Mouse (Mus musculus) Patski (cell line): ENCODE results near the gene AI467606. TPM values are rescaled to one million over a fixed set of nuclear protein-coding genes. Genes with fewer than 3 reads are reported as not detected.

Experiments
- ATAC-seq: fragments of 100-300 bp; one replicate; pipeline ENCODE4 v1.8.0; 2021
- CTCF ChIA-PET: fragments of 350-600 bp; sonication (Branson Sonifier 250); formaldehyde crosslinking; loops from one replicate; lab custom pipeline; 2022; ENCODE audit warnings: inconsistent platforms; lab: Charles Lee
- POLR2A ChIA-PET: fragments of 350-600 bp; sonication (Branson Sonifier 250); formaldehyde crosslinking; loops from one replicate; lab custom pipeline; 2022; ENCODE audit warnings: antibody characterized with exemption, inconsistent platforms; lab: Charles Lee
- DNase-seq: peaks from one replicate; pipeline ENCODE4 v3.0.0-alpha.2; 2011; ENCODE audit warnings: low read depth, low spot score
- H3K27me3 ChIP-seq: fragments of 371-371 bp; one replicate; pipeline ENCODE4 v1.5.1; 2021
- CTCF ChIP-seq: fragments of 100-300 bp; IDR thresholded peaks from one replicate; pipeline ENCODE4 v1.5.1; 2021
- in situ Hi-C: fragments of 300-500 bp; cut with MboI; formaldehyde crosslinking; loops from 3 replicates; pipeline ENCODE4 v1.11.1; 2018; ENCODE audit warnings: low pct_unique_long_range_greater_than_20kb, mixed read lengths
- polyA plus RNA-seq: library from polyadenylated mRNA; unstranded; gene quantifications from one replicate; pipeline ENCODE4 v1.2.3, GENCODE M21; 2021

The AI467606 gene
- polyA plus RNA-seq, 1 experiment from 2014 or later, result 0.71 TPM

DNA sequence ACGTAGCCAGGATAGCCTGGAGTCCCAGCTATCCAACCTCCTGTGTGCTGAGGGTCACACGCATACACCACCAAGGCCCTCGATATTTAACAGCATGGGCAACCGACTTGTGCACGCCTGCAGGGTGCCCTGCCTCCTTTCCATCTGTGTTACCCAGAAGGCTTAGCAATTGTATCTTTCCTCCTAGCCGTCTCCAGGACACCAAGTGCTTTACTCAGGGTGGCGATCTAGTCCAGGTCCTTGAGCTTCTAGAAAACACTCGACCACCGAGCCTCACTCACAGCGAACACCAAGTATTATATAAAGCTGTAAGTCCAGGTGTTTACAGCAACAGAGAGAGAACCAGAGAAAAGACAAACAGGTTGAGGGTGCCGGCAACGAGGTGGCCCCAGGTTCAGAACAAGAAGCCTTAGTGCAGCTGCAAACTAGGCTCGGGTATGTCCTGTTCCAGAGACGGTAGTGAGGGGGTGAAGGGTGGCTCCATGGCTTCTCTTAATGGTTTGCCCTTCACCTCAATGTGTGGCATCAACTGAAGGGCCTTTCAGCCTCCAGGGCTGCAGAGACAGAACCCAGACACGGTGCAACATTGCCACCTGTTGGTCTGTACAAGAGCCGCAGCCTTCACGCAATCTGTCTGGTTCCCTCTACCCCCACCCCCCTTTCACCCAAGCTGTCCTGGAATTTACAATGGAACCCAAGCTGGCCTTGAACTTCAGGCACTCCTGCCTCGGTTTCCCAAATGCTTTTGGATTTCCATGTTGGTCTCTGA is 19.3 kb downstream of the AI467606 start:
- no peak for DNase-seq
- ChIA-PET POLR2A (no interaction called here), CTCF (interaction anchor here (0.6 to 1.9 kb wide), 15 partner anchors 13 to 300 kb away, joined by 3 to 7 read pairs (median 3); partner anchors contain the start of genes 4930451I11Rik, Kif22 and Mvp)
- peak; percentile 33 for ATAC-seq
- TF ChIP-seq CTCF, result peak; percentile 87
- in situ Hi-C loops, result loop anchor here (5.0 kb wide), 1 partner anchor 283 kb away; no protein-coding TSS in a partner anchor
- no peaks in the 10 kb centered on the region for H3K27me3 ChIP-seq

DNA sequence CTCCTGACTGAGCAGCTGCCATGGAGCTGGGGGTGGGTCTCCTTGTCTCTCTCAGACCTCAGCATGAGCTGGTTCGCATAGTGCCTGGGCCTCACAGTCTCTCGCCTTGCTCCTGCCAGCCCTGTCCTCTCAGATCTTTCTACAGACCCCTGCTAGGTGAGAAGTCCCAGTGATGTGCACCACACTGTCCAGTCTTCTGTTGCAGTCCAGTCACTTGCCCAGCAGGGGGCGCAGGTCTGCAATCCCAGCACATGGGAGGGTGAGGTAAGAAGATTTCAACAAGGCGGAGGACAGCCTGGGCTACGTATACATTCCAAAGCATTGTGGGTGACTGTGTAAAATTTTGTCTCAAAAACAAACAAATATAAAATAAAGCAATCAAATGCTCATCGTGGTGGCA is 20.3 kb downstream of the AI467606 start:
- ATAC-seq (no peak), DNase-seq (no peak)
- ChIA-PET CTCF (interaction anchor here (0.9 to 1.9 kb wide), 5 partner anchors 12 to 290 kb away, joined by 3 to 7 read pairs (median 3); partner anchors contain the start of gene Mvp), POLR2A (interaction anchor here (0.6 kb wide), 1 partner anchor 31 kb away, joined by 3 read pairs; no protein-coding TSS in a partner anchor)
- no peaks in the 10 kb centered on the region for H3K27me3 ChIP-seq
- peak; percentile 70 for TF ChIP-seq CTCF
- in situ Hi-C loops, result loop anchor here (5.0 kb wide), 1 partner anchor 284 kb away; no protein-coding TSS in a partner anchor

DNA sequence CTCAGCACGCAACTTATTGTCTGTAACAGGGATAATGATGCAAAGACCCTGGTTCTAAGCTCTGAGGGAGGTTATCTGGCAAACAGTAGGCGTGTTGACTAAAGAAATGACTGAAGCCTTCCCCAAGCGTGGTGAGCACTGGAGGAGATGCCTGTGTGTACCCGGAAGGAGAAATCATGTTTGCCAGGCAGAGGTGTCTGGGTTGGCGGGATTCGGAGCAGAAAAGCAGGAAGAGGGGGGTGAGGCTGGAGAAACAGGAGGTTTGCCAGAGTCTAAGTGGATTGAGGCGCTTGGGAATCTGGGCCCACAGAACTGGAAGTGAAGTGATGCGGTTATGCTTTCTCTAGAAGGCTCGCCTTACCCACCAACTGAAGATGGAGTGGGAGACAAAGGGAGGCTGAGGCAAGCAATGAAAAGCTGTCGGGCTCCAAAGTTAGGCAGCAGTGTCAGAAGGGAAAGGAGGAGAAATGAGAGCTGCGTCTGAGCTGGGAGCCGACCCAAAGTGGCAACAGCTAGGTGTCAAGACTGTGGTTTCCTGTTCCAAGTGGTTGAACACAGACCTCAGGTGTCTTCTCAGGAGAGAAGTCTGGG is 21.2 kb downstream of the AI467606 start:
- H3K27me3 ChIP-seq, result no peaks in the 10 kb centered on the region
- DNase-seq, result no peak
- in situ Hi-C loops, result loop anchor here (5.0 kb wide), 1 partner anchor 285 kb away; no protein-coding TSS in a partner anchor
- ATAC-seq, result no peak
- ChIA-PET POLR2A (no interaction called here), CTCF (interaction anchor here (1.2 kb wide), 1 partner anchor 95 kb away, joined by 4 read pairs; the partner anchor contains the start of gene Pagr1a)
- no peak for TF ChIP-seq CTCF

DNA sequence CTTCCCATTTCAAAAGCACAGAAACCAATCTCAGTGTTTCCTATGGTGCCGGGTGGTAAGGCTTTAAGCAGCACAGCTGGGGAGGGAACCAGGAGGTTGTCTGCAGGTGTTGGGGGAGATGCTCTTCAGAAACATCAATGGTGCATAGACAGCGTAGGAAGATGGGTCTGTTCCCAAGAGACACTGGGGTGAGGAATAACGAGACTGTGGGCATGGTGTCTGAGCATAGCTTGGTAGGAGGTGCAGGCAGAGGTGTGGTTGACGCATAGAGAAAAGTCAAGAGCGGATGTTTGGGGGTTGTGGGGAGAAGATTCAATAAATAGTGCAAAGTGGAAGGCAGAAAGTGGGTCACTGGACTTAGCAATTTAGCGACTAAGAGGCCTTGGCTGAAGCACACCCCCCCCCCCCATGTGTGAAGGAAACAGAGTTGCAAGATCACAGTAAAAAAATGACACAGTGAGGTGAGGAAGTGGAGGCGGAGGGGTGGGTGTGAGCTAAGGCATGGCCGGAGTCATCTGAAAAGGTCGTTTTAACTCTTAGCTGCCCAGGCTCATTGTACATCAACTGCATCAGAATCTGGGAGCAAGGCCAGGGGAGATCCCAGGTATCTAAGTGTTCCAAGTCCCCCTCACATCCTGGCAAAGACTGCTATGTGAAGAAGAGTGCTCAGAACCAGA is 21.9 kb downstream of the AI467606 start:
- H3K27me3 ChIP-seq, result no peaks in the 10 kb centered on the region
- in situ Hi-C loops, result loop anchor here (5.0 kb wide), 1 partner anchor 286 kb away; no protein-coding TSS in a partner anchor
- POLR2A ChIA-PET, result no interaction called here
- CTCF ChIA-PET, result interaction anchor here (1.2 kb wide), 1 partner anchor 95 kb away, joined by 4 read pairs; the partner anchor contains the start of gene Pagr1a
- DNase-seq (no peak), ATAC-seq (no peak)
- TF ChIP-seq CTCF, result no peak

DNA sequence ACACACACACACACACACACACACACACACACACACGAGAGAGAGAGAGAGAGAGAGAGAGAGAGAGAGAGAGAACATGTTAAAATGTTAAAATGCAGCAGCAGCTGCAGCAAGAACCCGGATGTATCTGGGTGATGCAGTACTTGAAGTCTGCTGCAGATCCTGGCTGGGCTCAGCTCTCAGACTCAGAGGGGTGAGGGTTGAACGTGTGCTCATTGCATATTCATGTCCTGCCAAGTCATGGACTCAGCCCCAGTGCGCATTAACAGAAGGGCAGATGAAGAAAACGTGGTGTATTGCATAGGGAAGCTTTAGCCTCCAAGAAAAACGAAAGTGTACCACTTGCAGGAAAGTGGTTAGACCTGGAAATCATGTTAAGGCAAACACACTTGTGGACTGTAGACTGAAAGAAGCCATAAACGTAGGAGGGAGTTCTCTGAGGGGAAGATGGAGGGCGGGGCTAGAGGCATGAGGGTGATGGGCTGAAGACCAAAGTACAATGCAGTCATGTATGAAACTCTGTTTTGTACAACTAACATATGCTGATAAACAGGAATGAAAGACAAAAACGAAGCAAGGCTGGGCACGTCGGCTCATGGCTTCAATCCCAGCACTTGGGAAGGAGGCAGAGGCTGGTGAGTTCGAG is 22.6 kb downstream of the AI467606 start:
- DNase-seq (no peak), ATAC-seq (no peak)
- CTCF ChIA-PET, result interaction anchor here (1.2 to 1.6 kb wide), 3 partner anchors 11 to 69 kb away, joined by 3 to 5 read pairs (median 4); no protein-coding TSS in a partner anchor
- in situ Hi-C loops, result loop anchor here (5.0 kb wide), 1 partner anchor 286 kb away; no protein-coding TSS in a partner anchor
- no peak for TF ChIP-seq CTCF
- POLR2A ChIA-PET, result no interaction called here
- no peaks in the 10 kb centered on the region for H3K27me3 ChIP-seq

DNA sequence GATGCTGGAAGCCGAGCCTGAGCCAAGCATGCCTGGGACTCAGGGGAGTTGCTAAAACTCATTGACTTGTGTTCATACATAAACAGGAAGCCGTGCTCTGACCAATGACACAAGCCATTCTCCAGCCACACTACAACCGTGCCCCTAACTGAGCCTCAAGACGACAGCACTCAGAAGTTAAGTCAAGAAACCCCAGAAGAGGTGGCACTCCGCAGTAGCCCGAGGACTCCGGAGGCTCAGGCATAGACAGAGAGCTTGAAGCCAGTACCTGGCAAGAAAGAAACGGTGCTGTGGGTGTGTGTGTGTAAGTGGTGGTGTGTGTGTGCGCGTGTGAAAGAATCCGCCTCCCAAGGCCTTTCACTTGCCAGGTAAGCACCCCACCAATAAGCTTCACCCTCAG is 23.8 kb downstream of the AI467606 start:
- no peaks in the 10 kb centered on the region for H3K27me3 ChIP-seq
- DNase-seq, result no peak
- CTCF ChIA-PET, result interaction anchor here (1.2 to 1.6 kb wide), 4 partner anchors 10 to 68 kb away, joined by 3 to 5 read pairs (median 4); no protein-coding TSS in a partner anchor
- in situ Hi-C loops, result loop anchor here (5.0 kb wide), 1 partner anchor 288 kb away; no protein-coding TSS in a partner anchor
- TF ChIP-seq CTCF, result no peak
- POLR2A ChIA-PET, result no interaction called here
- no peak for ATAC-seq

DNA sequence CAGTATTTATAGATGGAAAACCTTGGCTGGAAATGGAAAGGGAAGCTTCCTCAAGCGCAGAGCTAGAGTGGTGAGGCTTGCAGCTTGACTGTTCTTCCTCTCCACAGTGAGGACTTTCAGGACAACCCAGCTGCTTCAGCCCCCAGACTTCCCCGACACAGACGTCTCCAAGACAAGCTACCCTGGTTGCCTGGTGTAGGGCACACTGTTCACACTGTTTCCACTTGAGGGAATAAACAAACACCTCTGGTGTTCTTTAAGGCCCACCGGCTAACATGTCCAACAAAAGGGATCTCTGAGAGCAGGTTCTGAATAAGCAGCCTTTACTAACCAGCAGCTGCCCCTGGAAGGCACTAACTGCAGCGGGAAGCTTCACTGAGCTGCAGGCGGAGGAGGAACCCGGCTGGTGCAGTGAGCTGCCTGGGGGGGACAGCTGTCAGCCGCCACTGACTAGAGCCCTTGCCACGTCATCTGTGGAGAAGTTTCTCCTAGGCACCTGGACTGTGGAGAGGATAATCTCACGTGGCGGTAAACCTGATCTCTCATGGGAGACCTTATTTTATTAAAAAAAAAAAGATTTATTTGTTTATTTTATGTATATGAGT is 25.3 kb downstream of the AI467606 start:
- TF ChIP-seq CTCF, result no peak
- no peak for DNase-seq
- ATAC-seq, result no peak
- H3K27me3 ChIP-seq, result no peaks in the 10 kb centered on the region
- in situ Hi-C loops, result no loop called here
- CTCF ChIA-PET, result interaction anchor here (0.9 to 1.4 kb wide), 3 partner anchors 9 to 285 kb away, joined by 3 read pairs; partner anchors contain the start of gene 4930451I11Rik
- POLR2A ChIA-PET, result interaction anchor here (0.6 kb wide), 1 partner anchor 188 kb away, joined by 5 read pairs; no protein-coding TSS in a partner anchor

DNA sequence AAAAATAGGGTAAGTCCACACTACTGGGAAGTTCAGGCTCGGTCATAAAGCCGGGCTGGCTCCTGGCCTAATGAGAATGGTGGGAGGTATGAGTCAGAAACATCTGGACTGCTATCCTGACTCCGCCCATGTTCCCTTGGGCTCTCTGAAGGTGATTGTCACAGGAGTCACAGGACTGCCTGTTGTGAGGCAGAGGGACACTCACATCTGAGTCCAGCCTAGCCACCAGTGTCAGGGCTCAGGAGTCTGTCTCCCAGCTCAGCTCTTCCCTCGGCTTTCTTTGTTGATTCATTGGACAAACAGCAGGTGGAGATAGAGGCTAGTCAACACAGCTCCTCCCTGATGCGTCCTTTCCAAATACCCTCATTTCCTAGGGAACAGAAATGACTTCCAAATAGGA is 26.8 kb downstream of the AI467606 start:
- ATAC-seq, result no peak
- no peak for DNase-seq
- ChIA-PET CTCF (no interaction called here), POLR2A (no interaction called here)
- TF ChIP-seq CTCF, result peak; percentile 55
- H3K27me3 ChIP-seq, result no peaks in the 10 kb centered on the region
- in situ Hi-C loops, result no loop called here
